Mouse (Mus musculus) heart, embryonic 11.5 days (tissue): ENCODE measurements around the gene Camk1d. TPM values are rescaled to one million over a fixed set of nuclear protein-coding genes. Genes with fewer than 3 reads are reported as not detected.

Experiments used
- ATAC-seq: fragments of 200-750 bp; cut with Nextera tagmentation; replicated peaks from 2 replicates; pipeline ENCODE4 v1.8.0; 2017; ENCODE audit warnings: moderate library complexity; ENCODE audit not compliant: insufficient number of reproducible peaks, low FRiP score, low TSS enrichment
- H3K27ac ChIP-seq: fragments of 300-500 bp; sonication (generic); 2 replicates; pipeline ENCODE4 v1.5.1; 2014; ENCODE audit warnings: mild to moderate bottlenecking, low read depth, low read length
- H3K27me3 ChIP-seq: fragments of 300-500 bp; sonication (generic); 2 replicates; pipeline ENCODE4 v1.6.1; 2014; ENCODE audit warnings: mild to moderate bottlenecking, low read length, mixed read lengths; ENCODE audit not compliant: control insufficient read depth, insufficient read depth
- H3K36me3 ChIP-seq: fragments of 300-500 bp; sonication (generic); 2 replicates; pipeline ENCODE4 v1.6.1; 2014; ENCODE audit warnings: mild to moderate bottlenecking, low read length, moderate library complexity, mixed read lengths; ENCODE audit not compliant: control insufficient read depth, insufficient read depth
- H3K4me1 ChIP-seq: fragments of 300-500 bp; sonication (generic); 2 replicates; pipeline ENCODE4 v1.6.1; 2014; ENCODE audit warnings: low read length; ENCODE audit not compliant: control insufficient read depth, insufficient read depth
- H3K4me2 ChIP-seq: fragments of 300-500 bp; sonication (generic); 2 replicates; pipeline ENCODE4 v1.6.1; 2014; ENCODE audit warnings: mild to moderate bottlenecking, moderate library complexity
- H3K4me3 ChIP-seq: fragments of 300-500 bp; sonication (generic); 2 replicates; pipeline ENCODE4 v1.5.1; 2014; ENCODE audit warnings: low read depth, low read length
- H3K9ac ChIP-seq: fragments of 300-500 bp; sonication (generic); 2 replicates; pipeline ENCODE4 v1.6.1; 2014; ENCODE audit warnings: mild to moderate bottlenecking, low read depth, low read length, moderate library complexity
- H3K9me3 ChIP-seq: fragments of 300-500 bp; sonication (generic); replicated peaks from 2 replicates; pipeline ENCODE4 v1.6.1; 2016; ENCODE audit warnings: low read length; ENCODE audit not compliant: control insufficient read depth
- WGBS: fragments of 180-500 bp; shearing (Covaris S2); extraction: QIAGEN DNeasy Blood & Tissue Kit; methylation state at CpG from one replicate; pipeline ENCODE4 v1.1.7; 2014; ENCODE audit not compliant: insufficient replicate concordance; 5-methylcytosine and 5-hydroxymethylcytosine counted together
- polyA plus RNA-seq: library from polyadenylated mRNA; unstranded; fragments of >200 nt; fragmentation: Nextera tagmentation; extraction: Ambion mirVana; gene quantifications from 2 replicates; pipeline ENCODE4 v1.2.1, GENCODE M21; 2014

The Camk1d gene
- 1.4 and 2.9 TPM in 2 replicates for polyA plus RNA-seq

- Histone ChIP-seq H3K36me3 (no peaks in the 10 kb centered on the region), H3K9ac (peak within 1 kb of the TSS; percentile 58; the same call in 1 of the 2 replicates), H3K4me2 (peak within 1 kb of the TSS; percentile 100), H3K9me3 (no peaks in the 10 kb centered on the region), H3K27ac (no peak within 1 kb of the TSS), H3K27me3 (peaks cover 16% of the 10 kb centered on the region), H3K4me3 (peak within 1 kb of the TSS; percentile 74), H3K4me1 (peaks cover 9% of the 10 kb centered on the region; the same call in 1 of the 2 replicates)
- ATAC-seq, result peak; percentile 66
- under 1% methylated on average over 71 of the region's 80 CpGs for WGBS
These were observed at the start of gene Camk1d for GRCm38 (mm10) chr2:5714211-5715053. Gene Camk1d (minus strand): TSS chr2:5714515.

GRCm38 (mm10) chr2:5762031-5762430 lies 47.7 kb upstream of the Camk1d start:
- Histone ChIP-seq H3K9ac (no peak overlapping the region), H3K4me1 (no peaks in the 10 kb centered on the region), H3K4me2 (no peak overlapping the region), H3K4me3 (no peak overlapping the region), H3K27ac (no peak overlapping the region), H3K36me3 (no peaks in the 10 kb centered on the region), H3K9me3 (no peaks in the 10 kb centered on the region), H3K27me3 (no peaks in the 10 kb centered on the region)
- ATAC-seq, result no peak
- WGBS, result 78% methylated on average over 3 of the region's 3 CpGs

GRCm38 (mm10) chr2:5760479-5761008 lies 46.2 kb upstream of the Camk1d start:
- H3K9me3 ChIP-seq, result no peaks in the 10 kb centered on the region
- no peaks in the 10 kb centered on the region for H3K27me3 ChIP-seq
- H3K27ac ChIP-seq, result no peak overlapping the region
- H3K4me1 ChIP-seq, result no peaks in the 10 kb centered on the region
- no peaks in the 10 kb centered on the region for H3K36me3 ChIP-seq
- H3K4me3 ChIP-seq, result no peak overlapping the region
- H3K9ac ChIP-seq, result no peak overlapping the region
- ATAC-seq, result no peak
- no peak overlapping the region for H3K4me2 ChIP-seq
- 81% methylated on average over 8 of the region's 8 CpGs for WGBS

- no peaks in the 10 kb centered on the region for H3K36me3 ChIP-seq
- no peak overlapping the region for H3K4me2 ChIP-seq
- no peaks in the 10 kb centered on the region for H3K27me3 ChIP-seq
- no peak overlapping the region for H3K27ac ChIP-seq
- no peaks in the 10 kb centered on the region for H3K4me1 ChIP-seq
- H3K9me3 ChIP-seq, result no peaks in the 10 kb centered on the region
- no peak overlapping the region for H3K4me3 ChIP-seq
- no peak for ATAC-seq
- 84% methylated on average over 2 of the region's 2 CpGs for WGBS
- H3K9ac ChIP-seq, result no peak overlapping the region
These were observed 44.3 kb upstream of the Camk1d start for GRCm38 (mm10) chr2:5758569-5758968.

- WGBS, result 83% methylated on average over 3 of the region's 3 CpGs
- no peak for ATAC-seq
- no peak overlapping the region for H3K9ac ChIP-seq
- H3K36me3 ChIP-seq, result no peaks in the 10 kb centered on the region
- H3K4me1 ChIP-seq, result no peaks in the 10 kb centered on the region
- no peaks in the 10 kb centered on the region for H3K27me3 ChIP-seq
- H3K4me3 ChIP-seq, result no peak overlapping the region
- no peak overlapping the region for H3K27ac ChIP-seq
- no peak overlapping the region for H3K4me2 ChIP-seq
- no peaks in the 10 kb centered on the region for H3K9me3 ChIP-seq
These were observed 36.6 kb upstream of the Camk1d start for GRCm38 (mm10) chr2:5750872-5751271.

GRCm38 (mm10) chr2:5749210-5749609 lies 34.9 kb upstream of the Camk1d start:
- H3K27ac ChIP-seq, result no peak overlapping the region
- 74% methylated on average over 6 of the region's 6 CpGs for WGBS
- ATAC-seq, result no peak
- no peaks in the 10 kb centered on the region for H3K27me3 ChIP-seq
- no peak overlapping the region for H3K4me2 ChIP-seq
- H3K9me3 ChIP-seq, result no peaks in the 10 kb centered on the region
- no peak overlapping the region for H3K9ac ChIP-seq
- H3K4me1 ChIP-seq, result no peaks in the 10 kb centered on the region
- no peak overlapping the region for H3K4me3 ChIP-seq
- no peaks in the 10 kb centered on the region for H3K36me3 ChIP-seq

- ATAC-seq, result no peak
- WGBS, result 74% methylated on average over 5 of the region's 5 CpGs
- H3K36me3 ChIP-seq, result no peaks in the 10 kb centered on the region
- no peak overlapping the region for H3K9ac ChIP-seq
- H3K4me3 ChIP-seq, result no peak overlapping the region
- no peaks in the 10 kb centered on the region for H3K27me3 ChIP-seq
- H3K27ac ChIP-seq, result no peak overlapping the region
- H3K9me3 ChIP-seq, result no peaks in the 10 kb centered on the region
- no peaks in the 10 kb centered on the region for H3K4me1 ChIP-seq
- H3K4me2 ChIP-seq, result no peak overlapping the region
These were observed 33.3 kb upstream of the Camk1d start for GRCm38 (mm10) chr2:5747545-5748043.

- Histone ChIP-seq H3K4me1 (no peaks in the 10 kb centered on the region), H3K4me3 (no peak overlapping the region), H3K36me3 (no peaks in the 10 kb centered on the region), H3K9ac (no peak overlapping the region), H3K27ac (no peak overlapping the region), H3K9me3 (no peaks in the 10 kb centered on the region), H3K4me2 (no peak overlapping the region), H3K27me3 (no peaks in the 10 kb centered on the region)
- ATAC-seq, result no peak
- 63% methylated on average over 12 of the region's 12 CpGs for WGBS
These were observed 32.2 kb upstream of the Camk1d start for GRCm38 (mm10) chr2:5746529-5746928.
